Mouse (Mus musculus): ENCODE results near the gene Ttc17.

The Ttc17 gene

GRCm38 (mm10) chr2:94264006-94264405 is 142.5 kb downstream of the Ttc17 start:
- no peak for ATAC-seq (ENCODE audit: insufficient number of reproducible peaks, low FRiP score, low TSS enrichment)

- no peak for ATAC-seq (ENCODE audit: insufficient number of reproducible peaks, low FRiP score, low TSS enrichment)
Observed at GRCm38 (mm10) chr2:94263530-94263937, 143.0 kb downstream of the Ttc17 start.

DNA sequence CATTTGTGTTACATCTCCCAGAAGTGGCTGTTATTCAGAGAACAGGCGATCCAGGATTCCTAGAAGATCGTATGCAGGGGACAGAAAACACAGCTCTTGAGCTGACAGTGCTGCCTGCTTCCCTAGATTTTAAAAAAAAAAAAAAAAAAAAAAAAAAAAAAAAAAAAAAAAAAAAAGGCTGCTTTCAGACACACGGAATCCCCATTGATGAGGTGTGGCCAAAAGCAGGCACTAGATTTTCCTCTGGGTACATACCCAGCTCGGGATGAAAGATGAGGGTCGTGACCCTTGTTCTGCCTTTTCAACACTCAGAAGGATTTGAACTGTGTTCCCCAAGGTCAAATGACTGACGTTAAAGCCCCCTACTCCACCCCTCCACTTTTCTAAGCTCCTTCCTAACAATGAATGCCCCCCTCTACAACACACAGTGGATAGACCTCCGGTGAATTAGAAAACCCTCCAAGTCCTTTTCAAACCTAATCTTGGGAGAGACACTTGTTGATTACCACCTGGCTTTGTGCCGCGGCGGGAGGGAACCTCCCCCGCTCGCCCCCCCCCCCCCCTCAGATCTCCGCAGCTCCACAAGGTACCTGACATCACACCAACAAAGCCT is 143.5 kb downstream of the Ttc17 start:
- no peak for ATAC-seq (ENCODE audit: insufficient number of reproducible peaks, low FRiP score, low TSS enrichment)

DNA sequence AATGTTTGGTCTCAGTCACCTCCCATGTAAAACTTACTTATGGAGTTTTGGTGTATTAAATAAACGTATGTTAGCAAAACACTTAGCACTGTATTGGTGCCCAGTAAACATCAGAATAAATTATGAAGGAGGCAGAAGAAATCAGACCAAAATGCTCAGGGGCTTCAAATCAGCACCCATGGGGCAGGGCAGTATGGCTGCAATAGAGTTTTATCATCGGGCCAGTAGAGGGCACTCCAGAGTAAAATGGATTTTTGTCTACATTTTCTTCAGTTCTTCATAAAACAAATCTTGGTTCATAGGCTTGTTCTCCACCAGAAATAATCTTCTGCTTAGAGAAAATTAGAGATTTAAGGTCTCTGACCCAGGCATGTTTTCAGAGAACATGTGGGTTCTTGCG is 152.4 kb downstream of the Ttc17 start:
- ATAC-seq (ENCODE audit: insufficient number of reproducible peaks, low FRiP score, low TSS enrichment), result no peak; the same call in 1 of the 2 replicates

Data from cerebellum, adult (tissue).